Mouse (Mus musculus) embryonic facial prominence, embryonic 11.5 days (tissue): ENCODE measurements around the gene Olfr447. TPM values are rescaled to one million over a fixed set of nuclear protein-coding genes. Genes with fewer than 3 reads are reported as not detected.

Experiments used
- polyA plus RNA-seq: library from polyadenylated mRNA; unstranded; fragments of >200 nt; fragmentation: Nextera tagmentation; extraction: Ambion mirVana; gene quantifications from 2 replicates; pipeline ENCODE4 v1.2.1, GENCODE M21; 2014

Olfr447 gene
- polyA plus RNA-seq, 1 experiment from 2014 or later, result not detected

Other genes with a start within 250 kb of the Olfr447 start
- 104 and 106 TPM in 2 replicates for gene Tcaf1, start 198.8 kb upstream of the Olfr447 start, polyA plus RNA-seq
- gene Olfr453, start 169.5 kb upstream of the Olfr447 start, polyA plus RNA-seq, result not detected in 2 replicates
- gene Olfr38, start 152.5 kb upstream of the Olfr447 start, polyA plus RNA-seq, result not detected in 2 replicates
- gene Olfr452, start 123.8 kb upstream of the Olfr447 start, polyA plus RNA-seq, result not detected in 2 replicates
- not detected in 2 replicates for gene Olfr450, start 96.9 kb upstream of the Olfr447 start, polyA plus RNA-seq
- not detected in 2 replicates for gene Olfr449, start 74.5 kb upstream of the Olfr447 start, polyA plus RNA-seq
- gene Olfr448, start 18.4 kb upstream of the Olfr447 start, polyA plus RNA-seq, result not detected in 2 replicates
- not detected in 2 replicates for gene Olfr446, start 12.5 kb downstream of the Olfr447 start, polyA plus RNA-seq
- gene Olfr444, start 40.2 kb downstream of the Olfr447 start, polyA plus RNA-seq, result not detected in 2 replicates
- not detected in 2 replicates for gene Olfr441, start 197.5 kb downstream of the Olfr447 start, polyA plus RNA-seq
- gene Olfr237-ps1, start 237.7 kb downstream of the Olfr447 start, polyA plus RNA-seq, result not detected in 2 replicates